Mouse (Mus musculus) forelimb bud, embryonic 11.5 days (tissue): ENCODE data around the gene Gm17693.
"Not testable (repeated sequence)": the region's sequence is repeated elsewhere in the genome, so short reads cannot be mapped to it uniquely, and the experiment has no call there.

Experiments used
- DNase-seq: peaks from one replicate; pipeline ENCODE4 v3.0.0-alpha.2; 2012; ENCODE audit warnings: low read depth, low spot score

Gene Gm17693

DNA sequence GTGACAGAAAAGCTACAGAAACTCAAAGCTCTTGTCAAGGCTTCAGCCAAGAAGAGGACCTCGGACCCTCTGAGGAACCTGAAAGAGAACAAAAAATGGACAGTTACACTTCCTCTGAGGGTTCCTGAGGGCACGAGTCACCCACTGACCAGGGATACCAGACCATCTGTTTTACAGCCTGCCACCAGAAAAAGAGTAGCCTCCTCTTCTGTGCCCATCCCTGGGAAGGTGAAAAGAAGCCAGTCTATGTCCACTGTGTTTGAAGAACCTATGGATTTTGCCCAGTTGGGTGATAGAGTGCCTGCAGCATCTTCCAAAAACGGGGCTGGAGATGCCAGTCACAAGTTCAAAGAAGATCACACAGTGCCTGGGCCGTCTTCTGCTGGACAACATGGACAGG lies at the start of gene Gm17693:
Gm17693 (plus strand) TSS at position 301 of the 400 bp plus-strand sequence.
- not testable (repeated sequence) for DNase-seq
